Mouse (Mus musculus): Measurements from ENCODE around the gene Col6a3. TPM values are rescaled to one million over a fixed set of nuclear protein-coding genes. Genes with fewer than 3 reads are reported as not detected.

Gene Col6a3
- polyA plus RNA-seq (2021), result 0.13 TPM

DNA sequence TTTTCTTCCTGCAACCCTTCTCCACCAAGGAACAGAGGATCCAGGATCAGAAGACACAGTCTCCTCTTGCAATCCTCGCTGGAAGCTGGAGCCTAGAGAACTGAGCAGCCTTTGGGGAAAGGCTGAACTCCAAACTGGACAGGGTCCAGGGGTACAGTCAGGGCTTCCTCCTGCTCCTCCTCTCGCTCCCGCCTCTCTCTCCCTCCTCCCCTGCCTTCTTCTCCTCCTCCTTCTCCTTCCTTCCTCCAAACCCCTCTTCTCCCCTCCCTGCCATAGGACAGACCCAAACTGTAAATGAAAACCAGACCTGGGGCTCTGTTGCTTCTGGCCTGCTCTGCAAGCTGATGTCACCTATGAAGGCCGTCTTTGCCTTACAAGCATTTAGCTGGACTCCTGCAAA lies at the start of gene Col6a3:
Gene Col6a3, minus strand, starts transcription at position 136 of the 400 bp plus-strand sequence.
- POLR2A ChIA-PET, result interaction anchor here (1.3 kb wide), 1 partner anchor 42 kb away, joined by 3 read pairs; no protein-coding TSS in a partner anchor
- no peak for TF ChIP-seq CTCF (IDR thresholded peaks at IDR 0.05)
- in situ Hi-C loops (cut with MboI; ENCODE audit: low pct_unique_long_range_greater_than_20kb), result loop anchor here (5.0 to 10.0 kb wide), 2 partner anchors 111 to 197 kb away; partner anchors contain the start of gene Prlh
- ATAC-seq (no peak), DNase-seq (ENCODE audit: low read depth, low spot score) (no peak)
- CTCF ChIA-PET, result interaction anchor here (2.3 kb wide), 1 partner anchor 9 kb away, joined by 6 read pairs; no protein-coding TSS in a partner anchor
- H3K27me3 ChIP-seq, result no peaks in the 10 kb centered on the region

DNA sequence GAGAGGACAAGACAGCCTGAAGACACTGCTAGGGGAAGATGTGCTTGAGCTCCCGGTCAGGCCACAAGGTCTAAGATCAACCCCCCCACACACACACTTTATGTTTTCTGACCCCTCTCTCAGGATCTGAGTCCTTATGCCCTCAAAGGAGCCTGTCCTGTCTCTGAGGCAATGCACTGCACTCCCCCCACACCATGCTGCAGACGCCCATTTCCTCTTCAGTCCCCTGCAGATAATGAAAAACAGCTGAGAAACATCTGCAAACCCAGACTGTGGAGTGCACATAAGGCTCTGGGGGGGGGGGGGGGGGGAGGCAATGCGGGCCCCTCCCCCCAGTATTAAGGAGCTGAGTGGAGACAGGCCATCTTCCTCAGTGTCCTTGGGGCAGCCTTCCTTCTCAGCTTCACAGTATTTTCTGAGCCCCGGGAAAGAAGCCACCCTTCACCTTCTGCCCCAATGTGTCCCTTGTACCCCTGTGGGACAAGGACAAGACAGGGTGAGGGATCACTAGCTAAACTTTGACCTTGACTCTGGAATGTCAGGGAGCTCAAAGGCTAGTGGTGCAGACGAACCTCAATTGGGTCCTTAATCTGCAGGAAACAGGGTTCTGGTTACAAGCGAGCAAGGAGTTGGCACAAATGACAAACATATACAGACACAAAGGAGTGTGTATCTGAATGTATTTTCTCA lies 42.1 kb upstream of the Col6a3 start:
- ChIA-PET CTCF (interaction anchor here (1.5 kb wide), 1 partner anchor 18 kb away, joined by 3 read pairs; no protein-coding TSS in a partner anchor), POLR2A (interaction anchor here (1.0 kb wide), 1 partner anchor 42 kb away, joined by 3 read pairs; the partner anchor contains the start of gene Col6a3)
- in situ Hi-C loops (cut with MboI; ENCODE audit: low pct_unique_long_range_greater_than_20kb), result no loop called here
- DNase-seq (ENCODE audit: low read depth, low spot score) (no peak), ATAC-seq (no peak)
- H3K27me3 ChIP-seq, result peaks cover 2% of the 10 kb centered on the region
- no peak for TF ChIP-seq CTCF (IDR thresholded peaks at IDR 0.05)

- no peak for DNase-seq (ENCODE audit: low read depth, low spot score)
- ChIA-PET POLR2A (no interaction called here), CTCF (no interaction called here)
- in situ Hi-C loops (cut with MboI; ENCODE audit: low pct_unique_long_range_greater_than_20kb), result no loop called here
- TF ChIP-seq CTCF (IDR thresholded peaks at IDR 0.05), result no peak
- peaks cover 3% of the 10 kb centered on the region for H3K27me3 ChIP-seq
- ATAC-seq, result no peak
These were observed 32.9 kb upstream of the Col6a3 start for GRCm38 (mm10) chr1:90876486-90877270.

GRCm38 (mm10) chr1:90875961-90876360 lies 32.2 kb upstream of the Col6a3 start:
- in situ Hi-C loops (cut with MboI; ENCODE audit: low pct_unique_long_range_greater_than_20kb), result no loop called here
- peaks cover 3% of the 10 kb centered on the region for H3K27me3 ChIP-seq
- TF ChIP-seq CTCF (IDR thresholded peaks at IDR 0.05), result no peak
- POLR2A ChIA-PET, result no interaction called here
- ATAC-seq (no peak), DNase-seq (ENCODE audit: low read depth, low spot score) (no peak)
- CTCF ChIA-PET, result no interaction called here

GRCm38 (mm10) chr1:90875371-90875770 lies 31.6 kb upstream of the Col6a3 start:
- DNase-seq (ENCODE audit: low read depth, low spot score), result no peak
- ChIA-PET POLR2A (no interaction called here), CTCF (no interaction called here)
- in situ Hi-C loops (cut with MboI; ENCODE audit: low pct_unique_long_range_greater_than_20kb), result no loop called here
- ATAC-seq, result no peak
- TF ChIP-seq CTCF (IDR thresholded peaks at IDR 0.05), result no peak
- H3K27me3 ChIP-seq, result peaks cover 3% of the 10 kb centered on the region

- TF ChIP-seq CTCF (IDR thresholded peaks at IDR 0.05), result no peak
- no peak for ATAC-seq
- H3K27me3 ChIP-seq, result no peaks in the 10 kb centered on the region
- no peak for DNase-seq (ENCODE audit: low read depth, low spot score)
- ChIA-PET CTCF (no interaction called here), POLR2A (no interaction called here)
- in situ Hi-C loops (cut with MboI; ENCODE audit: low pct_unique_long_range_greater_than_20kb), result no loop called here
These were observed 26.8 kb upstream of the Col6a3 start for GRCm38 (mm10) chr1:90870581-90870980.

GRCm38 (mm10) chr1:90866734-90867133 lies 23.0 kb upstream of the Col6a3 start:
- no peak for ATAC-seq
- CTCF ChIA-PET, result interaction anchor here (1.1 to 1.4 kb wide), 2 partner anchors 9 to 21 kb away, joined by 3 to 4 read pairs; no protein-coding TSS in a partner anchor

DNA sequence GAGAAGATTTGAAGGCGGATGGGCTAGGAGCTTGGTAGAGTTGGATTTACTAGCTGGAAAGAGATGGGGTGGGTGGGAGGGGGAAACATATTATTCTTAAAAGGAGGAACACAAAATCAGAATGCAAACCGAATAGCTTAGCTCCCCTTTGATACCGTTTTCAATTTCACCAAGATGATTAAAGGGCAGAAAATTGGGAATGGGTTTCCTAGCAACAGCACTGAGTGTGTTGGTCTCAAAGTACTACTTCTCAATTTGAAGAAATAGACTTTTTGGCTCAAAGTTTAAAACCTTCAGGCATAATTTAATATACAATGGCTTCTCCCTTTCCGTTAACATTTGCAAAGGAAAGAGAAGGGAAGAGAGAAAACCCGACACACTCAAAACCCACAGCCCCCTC lies 12.1 kb upstream of the Col6a3 start:
- TF ChIP-seq CTCF (IDR thresholded peaks at IDR 0.05), result no peak
- DNase-seq (ENCODE audit: low read depth, low spot score) (no peak), ATAC-seq (no peak)
- peaks cover 11% of the 10 kb centered on the region for H3K27me3 ChIP-seq
- ChIA-PET POLR2A (no interaction called here), CTCF (no interaction called here)
- in situ Hi-C loops (cut with MboI; ENCODE audit: low pct_unique_long_range_greater_than_20kb), result no loop called here

More at GRCm38 (mm10) chr1:90866734-90867133, 23.0 kb upstream of the Col6a3 start:
- peak; percentile 51 for DNase-seq (ENCODE audit: low read depth, low spot score)
- in situ Hi-C loops (cut with MboI; ENCODE audit: low pct_unique_long_range_greater_than_20kb), result no loop called here
- TF ChIP-seq CTCF (IDR thresholded peaks at IDR 0.05), result no peak
- POLR2A ChIA-PET, result no interaction called here
- H3K27me3 ChIP-seq, result no peaks in the 10 kb centered on the region

- in situ Hi-C loops (cut with MboI; ENCODE audit: low pct_unique_long_range_greater_than_20kb), result loop anchor here (10.0 kb wide), 1 partner anchor 105 kb away; the partner anchor contains the start of gene Prlh
These were observed 6.1 kb upstream of the Col6a3 start for GRCm38 (mm10) chr1:90849836-90850235.

GRCm38 (mm10) chr1:90845206-90845605 lies 1.4 kb upstream of the Col6a3 start:
- ATAC-seq (no peak), DNase-seq (ENCODE audit: low read depth, low spot score) (no peak)
- CTCF ChIA-PET, result interaction anchor here (1.0 to 2.3 kb wide), 2 partner anchors 10 to 21 kb away, joined by 3 to 6 read pairs; no protein-coding TSS in a partner anchor
- in situ Hi-C loops (cut with MboI; ENCODE audit: low pct_unique_long_range_greater_than_20kb), result loop anchor here (10.0 kb wide), 1 partner anchor 110 kb away; the partner anchor contains the start of gene Prlh
- no peak for TF ChIP-seq CTCF (IDR thresholded peaks at IDR 0.05)
- H3K27me3 ChIP-seq, result no peaks in the 10 kb centered on the region
- POLR2A ChIA-PET, result no interaction called here

More at GRCm38 (mm10) chr1:90849836-90850235, 6.1 kb upstream of the Col6a3 start:
- CTCF ChIA-PET, result no interaction called here
- DNase-seq (ENCODE audit: low read depth, low spot score), result no peak
- POLR2A ChIA-PET, result no interaction called here
- peak; percentile 70 for TF ChIP-seq CTCF (IDR thresholded peaks at IDR 0.05)
- H3K27me3 ChIP-seq, result peaks cover 7% of the 10 kb centered on the region
- no peak for ATAC-seq

Measured in Patski (cell line).